Mouse (Mus musculus) fat pad, adult 2 months (tissue): Measurements from ENCODE around the gene Impdh1.
"Not testable (repeated sequence)": the region's sequence is repeated elsewhere in the genome, so short reads cannot be mapped to it uniquely, and the experiment has no call there.

ENCODE experiments used
- DNase-seq: peaks from one replicate; pipeline ENCODE4 v3.0.0-alpha.2; 2011; ENCODE audit warnings: low read depth, low spot score; ENCODE audit errors: extremely low read depth

Impdh1 gene

GRCm38 (mm10) chr6:29215881-29216501 lies at the start of gene Impdh1:
TSS of gene Impdh1 (minus strand) at chr6:29216364.
- DNase-seq = no peak

GRCm38 (mm10) chr6:29264456-29264781 lies 48.3 kb upstream of the Impdh1 start:
- no peak for DNase-seq

- DNase-seq = no peak
Measured at GRCm38 (mm10) chr6:29263650-29264455, 47.7 kb upstream of the Impdh1 start.

DNA sequence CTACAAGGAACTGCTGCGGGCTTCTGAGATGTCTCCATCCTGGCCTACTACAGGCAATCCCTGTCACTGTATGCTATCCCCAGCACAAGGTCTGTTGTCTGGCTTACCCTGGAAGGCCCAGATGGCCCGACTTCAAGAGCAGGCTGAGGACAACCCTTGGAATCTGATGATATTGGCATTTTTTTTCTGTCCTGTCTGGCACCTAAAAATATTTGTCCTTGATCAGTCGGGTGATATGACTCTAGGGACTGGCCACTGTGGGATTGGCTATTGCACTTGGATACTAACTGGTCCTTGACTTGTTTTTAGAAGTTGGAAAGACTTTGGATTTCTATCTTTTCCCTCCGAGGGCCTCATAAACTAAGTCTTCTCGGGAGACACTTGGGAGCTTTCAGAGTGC lies 45.7 kb upstream of the Impdh1 start:
- no peak for DNase-seq

DNA sequence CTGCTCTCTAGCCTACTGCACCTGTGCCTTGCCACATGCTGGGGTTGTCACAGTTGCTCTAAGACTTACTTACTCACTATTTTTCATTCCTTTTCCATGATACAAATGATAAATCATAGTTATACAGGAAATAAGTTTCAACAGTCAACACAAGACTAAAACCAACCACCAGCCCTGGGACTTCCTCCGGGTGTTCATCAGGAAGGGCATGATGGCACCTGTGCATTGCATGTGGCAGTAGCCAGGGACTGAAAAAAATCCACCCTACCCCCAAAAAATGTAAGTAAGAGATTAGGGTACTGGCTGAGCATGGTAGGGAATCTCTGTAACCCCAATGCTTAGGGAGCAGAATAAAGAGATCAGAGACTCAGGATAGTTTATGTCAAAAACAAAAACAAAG lies 43.3 kb upstream of the Impdh1 start:
- DNase-seq = no peak

DNA sequence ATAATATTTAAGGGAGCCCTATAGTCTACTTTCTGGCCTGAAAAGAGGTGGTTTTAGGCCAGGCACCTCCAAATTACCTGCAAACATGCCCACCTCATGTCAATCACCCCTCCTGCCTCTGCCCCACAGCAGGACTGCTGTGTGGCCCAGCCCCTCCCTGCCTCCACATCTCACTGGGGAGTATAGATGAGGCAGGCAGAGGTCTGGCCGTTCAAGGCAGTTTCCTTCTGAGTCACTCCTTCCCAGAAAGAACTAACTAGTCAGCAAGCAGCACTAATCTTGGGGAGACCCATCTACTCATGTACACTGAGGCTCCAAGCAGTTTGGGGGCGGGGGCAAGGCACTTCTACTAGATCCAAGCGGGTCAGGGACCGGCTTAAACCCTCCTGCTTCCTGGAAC lies 30.9 kb upstream of the Impdh1 start:
- no peak for DNase-seq

DNA sequence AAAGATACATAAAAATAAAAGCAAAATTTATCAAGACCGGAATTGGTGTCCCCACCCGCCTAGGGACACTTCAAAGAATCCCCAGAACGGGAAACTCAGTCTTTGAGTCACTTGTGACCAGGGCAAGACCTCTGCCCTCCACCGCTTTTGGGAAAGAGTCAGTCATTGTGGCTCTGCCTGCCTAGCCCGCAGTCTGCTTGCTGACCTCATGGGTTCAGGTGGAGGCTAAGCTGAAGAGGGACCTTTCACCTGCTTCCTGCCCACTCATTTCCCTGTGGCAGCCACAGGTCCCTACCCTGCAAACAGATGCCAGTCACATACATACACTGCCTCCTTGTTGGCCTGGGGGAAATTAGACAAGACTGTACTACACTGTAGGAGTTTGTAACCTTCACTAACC lies 30.4 kb upstream of the Impdh1 start:
- DNase-seq = no peak

- no peak for DNase-seq
Measured at GRCm38 (mm10) chr6:29246183-29246582, 30.0 kb upstream of the Impdh1 start.

- no peak for DNase-seq
Measured at GRCm38 (mm10) chr6:29245272-29246120, 29.3 kb upstream of the Impdh1 start.

DNA sequence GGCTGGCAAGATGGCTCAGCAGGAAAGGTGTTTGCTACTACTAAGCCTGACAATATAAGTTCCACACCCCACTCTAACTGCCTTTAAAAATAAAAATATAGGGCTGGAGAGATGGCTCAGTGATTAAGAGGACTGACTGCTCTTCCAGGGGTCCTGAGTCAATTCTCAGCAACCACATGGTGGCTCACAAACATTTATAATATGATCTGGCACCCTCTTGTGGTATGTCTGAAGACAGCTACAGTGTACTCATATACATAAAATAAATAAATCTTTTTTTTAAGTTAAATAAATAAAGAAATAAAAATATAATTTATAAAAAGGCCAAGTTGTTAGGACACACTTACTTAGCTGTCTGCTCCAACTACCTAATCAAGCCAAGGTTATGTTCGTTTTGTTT lies 26.1 kb upstream of the Impdh1 start:
- no peak for DNase-seq

GRCm38 (mm10) chr6:29241697-29242096 lies 25.5 kb upstream of the Impdh1 start:
- no peak for DNase-seq

DNA sequence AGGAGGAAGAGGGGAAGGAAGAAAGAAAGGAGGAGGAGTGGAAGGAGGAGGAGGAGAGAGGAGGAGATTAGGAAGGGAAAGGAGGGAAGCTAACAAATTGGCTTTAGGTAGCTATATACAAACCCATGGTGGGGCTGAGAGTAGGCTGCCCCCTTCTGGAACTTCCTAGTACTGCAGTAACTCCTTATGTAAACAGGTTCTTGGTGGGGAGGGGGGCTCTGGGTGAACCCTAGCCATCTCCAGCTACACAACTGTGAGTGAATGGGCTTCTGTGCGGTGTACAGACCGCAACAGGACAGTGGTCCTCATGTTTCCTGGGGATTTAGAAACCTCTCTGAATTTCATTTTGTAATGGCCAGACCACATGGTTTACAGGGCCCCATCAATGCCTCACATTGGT lies 24.6 kb upstream of the Impdh1 start:
- DNase-seq = no peak

- no peak for DNase-seq
Measured at GRCm38 (mm10) chr6:29234272-29234671, 18.1 kb upstream of the Impdh1 start.

DNA sequence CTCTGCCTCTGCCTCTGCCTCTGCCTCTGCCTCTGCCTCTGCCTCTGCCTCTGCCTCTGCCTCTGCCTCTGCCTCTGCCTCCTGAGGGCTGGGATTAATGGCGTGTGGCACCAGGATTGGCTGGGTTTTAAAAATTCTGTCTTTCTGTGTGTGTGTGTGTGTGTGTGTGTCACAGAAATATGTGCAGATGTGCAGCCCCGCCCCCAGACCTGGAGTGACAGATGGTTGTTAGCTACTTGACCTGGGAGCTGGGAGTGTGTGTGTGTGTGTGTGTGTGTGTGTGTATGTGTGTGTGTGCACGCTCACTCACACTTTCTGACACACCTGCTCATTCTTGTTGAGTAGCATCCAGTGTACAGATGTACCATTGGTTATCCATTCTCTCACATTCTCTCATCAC lies 17.5 kb upstream of the Impdh1 start:
- no peak for DNase-seq

- no peak for DNase-seq
Measured at GRCm38 (mm10) chr6:29232321-29232720, 16.2 kb upstream of the Impdh1 start.

DNA sequence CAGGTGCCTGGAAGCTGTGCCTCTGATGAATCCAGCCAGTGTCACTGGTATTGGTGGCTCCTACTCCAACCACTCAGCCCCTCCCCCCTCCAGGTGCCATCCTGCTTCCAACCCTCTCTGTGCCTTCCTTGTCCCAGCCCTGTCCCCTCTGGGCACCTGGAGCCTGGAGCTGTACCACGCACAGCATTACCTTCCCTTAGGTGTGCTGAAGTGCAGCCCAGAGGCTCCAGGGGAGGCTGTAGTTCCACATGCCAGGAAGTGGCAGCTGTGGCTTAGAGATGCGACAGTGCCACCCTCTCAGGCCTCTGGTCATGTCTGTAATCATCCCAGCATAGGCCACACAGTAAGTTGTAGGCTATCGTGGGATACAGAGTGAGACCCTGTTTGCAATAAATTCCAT lies 15.6 kb upstream of the Impdh1 start:
- no peak for DNase-seq

DNA sequence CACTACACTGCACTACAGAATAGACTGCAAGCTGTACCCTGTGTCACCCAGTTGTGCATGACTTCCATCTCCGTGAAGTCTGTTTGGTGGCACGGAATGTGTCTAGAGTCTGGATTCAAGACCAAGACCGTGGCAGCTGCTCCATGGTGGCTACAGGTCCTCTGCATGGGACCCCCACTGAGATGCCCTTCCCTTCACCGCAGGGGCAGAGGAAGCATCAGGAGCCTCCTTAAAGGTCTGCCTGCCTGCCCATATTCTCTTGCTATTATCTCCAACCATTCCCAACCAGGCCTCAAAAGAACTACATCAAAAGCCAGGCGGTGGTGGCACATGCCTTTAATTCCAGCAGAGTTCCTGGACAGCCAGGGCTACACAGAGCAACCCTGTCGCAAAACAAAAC lies 14.2 kb upstream of the Impdh1 start:
- no peak for DNase-seq

- no peak for DNase-seq
Measured at GRCm38 (mm10) chr6:29229265-29229913, 13.2 kb upstream of the Impdh1 start.

DNA sequence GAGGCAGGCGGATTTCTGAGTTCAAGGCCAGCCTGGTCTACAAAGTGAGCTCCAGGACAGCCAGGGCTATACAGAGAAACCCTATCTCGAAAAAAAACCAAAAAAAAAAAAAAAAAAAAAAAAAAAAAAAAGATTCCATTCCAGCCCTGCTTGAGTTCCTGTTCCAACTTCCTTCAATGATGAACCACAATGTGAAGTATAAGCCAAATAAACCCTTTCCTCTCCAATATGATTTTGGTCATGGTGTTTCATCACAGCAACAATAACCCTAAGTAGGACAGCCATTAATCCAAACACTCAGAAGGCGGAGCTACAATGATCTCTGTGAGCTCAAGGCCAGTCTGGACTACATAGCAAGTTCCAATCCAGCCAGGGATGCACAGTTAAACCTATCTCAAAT lies 1.6 kb upstream of the Impdh1 start:
- DNase-seq = not testable (repeated sequence)

DNA sequence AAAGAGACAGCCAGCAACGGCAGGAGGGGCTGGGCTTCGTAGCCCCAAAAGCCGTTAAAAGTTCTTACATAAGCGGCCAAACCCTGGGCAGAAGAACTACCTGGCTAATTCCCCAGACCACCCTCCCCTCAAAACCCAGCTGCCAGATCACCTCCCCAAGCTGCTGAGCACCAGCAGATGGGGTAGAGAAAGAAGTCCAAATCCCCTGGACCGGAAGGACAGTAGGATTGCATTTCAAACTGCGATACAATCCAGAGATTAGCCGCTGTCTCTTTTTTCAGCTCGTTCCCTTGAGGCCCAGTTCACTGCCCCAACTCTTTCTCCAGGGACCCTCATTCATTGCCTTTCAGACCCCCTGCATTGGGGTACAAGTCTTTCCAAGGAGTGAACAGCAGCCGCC lies 983 bp downstream of the Impdh1 start:
- DNase-seq = no peak

DNA sequence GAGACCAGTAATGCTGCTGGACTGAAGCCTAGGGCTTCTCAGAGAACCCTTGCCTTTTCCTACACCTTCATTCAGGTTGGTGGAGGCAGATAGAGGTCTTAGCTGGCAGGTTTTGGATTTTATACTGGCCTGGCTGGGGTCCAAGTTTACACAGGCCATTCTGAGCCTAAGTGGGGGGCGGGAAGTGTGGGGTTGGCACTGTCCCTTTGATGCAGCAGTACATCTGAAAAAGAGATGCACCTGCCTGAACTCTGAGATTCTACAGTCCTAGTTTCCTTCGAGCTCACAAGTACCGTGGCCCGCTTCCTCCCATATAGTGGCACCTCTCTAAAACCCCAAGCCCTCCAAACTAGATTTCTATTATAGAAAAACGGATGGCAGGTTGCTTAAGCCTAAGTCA lies 1.4 kb downstream of the Impdh1 start:
- no peak for DNase-seq
